9 mouse cellular contexts compared by ENCODE assay signal in genomic region chr8:72177346-72177925, GRCm38 (mm10). TPM values are rescaled to one million over a fixed set of nuclear protein-coding genes. Genes with fewer than 3 reads are reported as not detected.
A peak's percentile ranks its signal among the peaks of the same experiment; 100 is the strongest.
DNase-seq lines count a peak whose midpoint lies in the region; ATAC-seq and TF ChIP-seq lines count a peak whose summit lies in the region.
"Had no signal": no experiment of that assay in that cellular context is flagged by ENCODE, and none has a peak within 500 bp of the region (broad histone marks: within the 10 kb centered on the region; RNA-seq: fewer than 3 reads in every experiment).

No protein-coding gene starts in this region.

- H3K36me3 ChIP-seq in intestine, postnatal 0 days (ENCODE audit: control insufficient read depth, insufficient read depth), result peaks cover 95% of the 10 kb centered on the region
- peaks cover 96% of the 10 kb centered on the region for H3K36me3 ChIP-seq in limb, embryonic 10.5 days
- peaks cover 98% of the 10 kb centered on the region for H3K36me3 ChIP-seq in midbrain, embryonic 14.5 days (ENCODE audit: control insufficient read depth, insufficient read depth, low read length)

- 66% methylated on average over 5 of the region's 5 CpGs for WGBS in intestine, postnatal 0 days
- 69% methylated on average over 5 of the region's 5 CpGs for WGBS in limb, embryonic 10.5 days
- 59% methylated on average over 5 of the region's 5 CpGs for WGBS in midbrain, embryonic 14.5 days

- no peaks in the 10 kb centered on the region for H3K4me1 ChIP-seq in intestine, postnatal 0 days (replicated peaks; ENCODE audit: control insufficient read depth, insufficient read depth, low read length)
- H3K4me1 ChIP-seq in limb, embryonic 10.5 days, result no peaks in the 10 kb centered on the region
- H3K4me1 ChIP-seq in midbrain, embryonic 14.5 days (ENCODE audit: control insufficient read depth, insufficient read depth, low read length), result no peaks in the 10 kb centered on the region

- H3K27me3 ChIP-seq in intestine, postnatal 0 days (replicated peaks; ENCODE audit: control insufficient read depth, insufficient read depth, low read length), result no peaks in the 10 kb centered on the region
- no peaks in the 10 kb centered on the region for H3K27me3 ChIP-seq in limb, embryonic 10.5 days (ENCODE audit: low read depth, poor library complexity, severe bottlenecking)
- no peaks in the 10 kb centered on the region for H3K27me3 ChIP-seq in midbrain, embryonic 14.5 days (ENCODE audit: control insufficient read depth, insufficient read depth, low read length)

- no peak overlapping the region for H3K4me2 ChIP-seq in intestine, postnatal 0 days (replicated peaks; ENCODE audit: low read depth)
- no peak overlapping the region for H3K4me2 ChIP-seq in midbrain, embryonic 14.5 days (ENCODE audit: low read length)

- H3K4me3 ChIP-seq in intestine, postnatal 0 days (ENCODE audit: low read depth, low read length), result no peak overlapping the region
- no peak overlapping the region for H3K4me3 ChIP-seq in limb, embryonic 10.5 days
- H3K4me3 ChIP-seq in midbrain, embryonic 14.5 days (replicated peaks; ENCODE audit: low read depth, low read length), result no peak overlapping the region

- peak; percentile 85 for DNase-seq in 3T3-L1 (ENCODE audit: low read depth, low spot score)
- DNase-seq in adrenal gland, adult 18-20 months (ENCODE audit: low spot score in 2 of 2), result peak; percentile 68 to 69
- DNase-seq in embryo, embryonic 10 days (ENCODE audit: low spot score), result peak; percentile 71
- DNase-seq in gastrocnemius, postnatal 25 days, result peak; percentile 22
- DNase-seq in limb, embryonic 10.5 days (ENCODE audit: low spot score), result peak; percentile 66
- DNase-seq in midbrain, embryonic 14.5 days, result peak; percentile 80
- peak; percentile 47 for DNase-seq in skeletal muscle tissue, adult 2 months (ENCODE audit: low read depth, low spot score)

- no peak overlapping the region for H3K9ac ChIP-seq in intestine, postnatal 0 days (ENCODE audit: low read depth, low read length)
- no peak overlapping the region for H3K9ac ChIP-seq in midbrain, embryonic 14.5 days (replicated peaks; ENCODE audit: low read length)

- H3K27ac ChIP-seq in intestine, postnatal 0 days (ENCODE audit: low read depth, low read length), result no peak overlapping the region
- no peak overlapping the region for H3K27ac ChIP-seq in limb, embryonic 10.5 days
- no peak overlapping the region for H3K27ac ChIP-seq in midbrain, embryonic 14.5 days (replicated peaks; ENCODE audit: low read depth, low read length)

- H3K9me3 ChIP-seq in intestine, postnatal 0 days (ENCODE audit: control insufficient read depth), result no peaks in the 10 kb centered on the region
- no peaks in the 10 kb centered on the region for H3K9me3 ChIP-seq in limb, embryonic 10.5 days (replicated peaks)
- H3K9me3 ChIP-seq in midbrain, embryonic 14.5 days (ENCODE audit: control insufficient read depth, low read length), result no peaks in the 10 kb centered on the region

- ATAC-seq in intestine, postnatal 0 days, result peak; percentile 39; the same call in 1 of the 2 replicates
- peak; percentile 68 for ATAC-seq in midbrain, embryonic 14.5 days (ENCODE audit: low FRiP score, low TSS enrichment)

- TF ChIP-seq CTCF in intestine, postnatal 0 days (IDR thresholded peaks at IDR 0.05; ENCODE audit: low read depth), result peak; percentile 92

RNA-seq across cellular contexts. Expression of gene Hsh2d, which starts 12.0 kb away (rescaled TPM):
- not detected for total RNA-seq in adrenal gland, adult 18-20 months (2021)
- not detected for total RNA-seq in gastrocnemius, postnatal 25 days (2021)
- polyA plus RNA-seq in intestine, postnatal 0 days (2015; fragmentation: Nextera tagmentation; extraction: Ambion mirVana), result 3.6 and 4.0 TPM in 2 replicates
- not detected in 2 replicates for polyA plus RNA-seq in limb, embryonic 10.5 days (2016; fragmentation: Nextera tagmentation; extraction: Ambion mirVana)
- polyA plus RNA-seq in midbrain, embryonic 14.5 days (2014; fragmentation: Nextera tagmentation; extraction: Ambion mirVana), result not detected in 2 replicates

RNA-seq across cellular contexts. Expression of gene Rab8a, which starts 16.4 kb away (rescaled TPM):
- total RNA-seq in adrenal gland, adult 18-20 months (2021), result 10 to 100 TPM; 51.2 to 69.1 TPM
- total RNA-seq in gastrocnemius, postnatal 25 days (2021), result 10 to 100 TPM in 1 of 2 experiments, 1 to 10 TPM in 1; 9.7 to 11.4 TPM
- polyA plus RNA-seq in intestine, postnatal 0 days (2015; fragmentation: Nextera tagmentation; extraction: Ambion mirVana), result 165 and 177 TPM in 2 replicates
- polyA plus RNA-seq in limb, embryonic 10.5 days (2016; fragmentation: Nextera tagmentation; extraction: Ambion mirVana), result 137 and 139 TPM in 2 replicates
- polyA plus RNA-seq in midbrain, embryonic 14.5 days (2014; fragmentation: Nextera tagmentation; extraction: Ambion mirVana), result 64.8 and 69.9 TPM in 2 replicates

RNA-seq across cellular contexts. Expression of gene Cib3, which starts 35.2 kb away (rescaled TPM):
- not detected for total RNA-seq in adrenal gland, adult 18-20 months (2021)
- total RNA-seq in gastrocnemius, postnatal 25 days (2021), result not detected
- polyA plus RNA-seq in intestine, postnatal 0 days (2015; fragmentation: Nextera tagmentation; extraction: Ambion mirVana), result 0.16 and 0.27 TPM in 2 replicates
- not detected in 2 replicates for polyA plus RNA-seq in limb, embryonic 10.5 days (2016; fragmentation: Nextera tagmentation; extraction: Ambion mirVana)
- not detected in 2 replicates for polyA plus RNA-seq in midbrain, embryonic 14.5 days (2014; fragmentation: Nextera tagmentation; extraction: Ambion mirVana)
- polyA plus RNA-seq: stomach, embryonic 14.5 days had no signal

RNA-seq across cellular contexts. Expression of gene Gm11034, which starts 36.0 kb away (rescaled TPM):
- not detected for total RNA-seq in adrenal gland, adult 18-20 months (2021)
- not detected for total RNA-seq in gastrocnemius, postnatal 25 days (2021)
- not detected in 2 replicates for polyA plus RNA-seq in intestine, postnatal 0 days (2015; fragmentation: Nextera tagmentation; extraction: Ambion mirVana)
- not detected in 2 replicates for polyA plus RNA-seq in limb, embryonic 10.5 days (2016; fragmentation: Nextera tagmentation; extraction: Ambion mirVana)
- polyA plus RNA-seq in midbrain, embryonic 14.5 days (2014; fragmentation: Nextera tagmentation; extraction: Ambion mirVana), result not detected in 2 replicates
- polyA plus RNA-seq: stomach, embryonic 14.5 days had no signal

RNA-seq across cellular contexts. Expression of gene Fam32a, which starts 42.1 kb away (rescaled TPM):
- total RNA-seq in adrenal gland, adult 18-20 months (2021), result 10 to 100 TPM; 48.6 to 71.9 TPM
- 10 to 100 TPM in 1 of 2 experiments, 1 to 10 TPM in 1; 8.8 to 11.9 TPM for total RNA-seq in gastrocnemius, postnatal 25 days (2021)
- 54.1 and 54.3 TPM in 2 replicates for polyA plus RNA-seq in intestine, postnatal 0 days (2015; fragmentation: Nextera tagmentation; extraction: Ambion mirVana)
- polyA plus RNA-seq in limb, embryonic 10.5 days (2016; fragmentation: Nextera tagmentation; extraction: Ambion mirVana), result 69.3 and 70.4 TPM in 2 replicates
- polyA plus RNA-seq in midbrain, embryonic 14.5 days (2014; fragmentation: Nextera tagmentation; extraction: Ambion mirVana), result 62.4 and 74.6 TPM in 2 replicates

Comparison
In these comparisons a context has a peak if more than half of its experiments do, and no peak if none do; other contexts are left out.
1. DNase-seq: peak in every context shown above with its lines; median percentile 85 in 3T3-L1; 80 in midbrain, embryonic 14.5 days; 71 in embryo, embryonic 10 days; 68 in adrenal gland, adult 18-20 months; 66 in limb, embryonic 10.5 days; 47 in skeletal muscle tissue, adult 2 months; 22 in gastrocnemius, postnatal 25 days.